Mouse (Mus musculus) ES-E14 (cell line): Measurements from ENCODE around the gene Vmn2r90. TPM values are rescaled to one million over a fixed set of nuclear protein-coding genes. Genes with fewer than 3 reads are reported as not detected.
"Not testable (repeated sequence)": the region's sequence is repeated elsewhere in the genome, so short reads cannot be mapped to it uniquely, and the experiment has no call there.

ENCODE experiments used
- DNase-seq: peaks from one replicate; pipeline ENCODE4 v3.0.0-alpha.2; 2013; ENCODE audit warnings: low read depth, low spot score
- H3K27ac ChIP-seq: 2 replicates; pipeline ENCODE4 v1.5.1; 2012; ENCODE audit warnings: low read depth, mild to moderate bottlenecking, low read length, moderate library complexity, mixed read lengths; ENCODE audit not compliant: poor library complexity, insufficient read depth, severe bottlenecking
- H3K36me3 ChIP-seq: 2 replicates; pipeline ENCODE4 v1.6.1; 2012; ENCODE audit warnings: mild to moderate bottlenecking, low read length, moderate library complexity, mixed read lengths; ENCODE audit not compliant: control insufficient read depth, poor library complexity, insufficient read depth, severe bottlenecking
- H3K4me1 ChIP-seq, 2 experiments: fragments of 150-350 bp in 1 of 2; sonication (generic) in 1 of 2; 2 replicates each; pipeline ENCODE4 v1.6.1; 2012; ENCODE audit warnings: low read length in 2 of 2, mild to moderate bottlenecking in 1 of 2, mixed read lengths in 1 of 2; ENCODE audit not compliant: control insufficient read depth in 2 of 2, insufficient read depth in 2 of 2, poor library complexity in 1 of 2
- H3K4me3 ChIP-seq, 2 experiments: fragments of 150-350 bp in 1 of 2; sonication (generic) in 1 of 2; 2 replicates each; pipeline ENCODE4 v1.5.1; 2012; ENCODE audit warnings: low read length in 2 of 2, low read depth in 1 of 2, mild to moderate bottlenecking in 1 of 2, mixed read lengths in 1 of 2; ENCODE audit not compliant: insufficient read depth in 1 of 2, poor library complexity in 1 of 2, severe bottlenecking in 1 of 2
- H3K9ac ChIP-seq: 2 replicates; pipeline ENCODE4 v1.6.1; 2012; ENCODE audit warnings: low read depth, mild to moderate bottlenecking, low read length, mixed read lengths; ENCODE audit not compliant: poor library complexity, insufficient read depth, severe bottlenecking
- H3K9me3 ChIP-seq: fragments of 150-350 bp; sonication (generic); 2 replicates; pipeline ENCODE4 v1.6.1; 2012; ENCODE audit warnings: low read depth, mild to moderate bottlenecking, low read length; ENCODE audit not compliant: control insufficient read depth, insufficient read depth
- CHD2 ChIP-seq: IDR thresholded peaks from 2 replicates; pipeline ENCODE4 v1.6.1; 2014; ENCODE audit warnings: mild to moderate bottlenecking, low read depth, low read length, inconsistent platforms
- HCFC1 ChIP-seq: IDR thresholded peaks from 2 replicates; pipeline ENCODE4 v1.6.1; 2012; ENCODE audit warnings: low read length, inconsistent platforms, borderline replicate concordance; ENCODE audit not compliant: insufficient read depth
- MAFK ChIP-seq: IDR thresholded peaks from 2 replicates; pipeline ENCODE4 v1.6.1; 2014; ENCODE audit warnings: mild to moderate bottlenecking, low read depth, low read length, inconsistent platforms; ENCODE audit not compliant: insufficient read depth
- ZC3H11A ChIP-seq: IDR thresholded peaks from 2 replicates; pipeline ENCODE4 v1.6.1; 2012; ENCODE audit warnings: low read depth, mild to moderate bottlenecking, inconsistent platforms, low read length, borderline replicate concordance
- ZNF384 ChIP-seq: IDR thresholded peaks from 2 replicates; pipeline ENCODE4 v1.6.1; 2012; ENCODE audit warnings: low read depth, low read length, inconsistent platforms
- in situ Hi-C, 2 experiments: fragments of 600-800 bp; cut with MboI; formaldehyde crosslinking; loops; one replicate each; pipeline ENCODE4 v1.15.1; 2025; ENCODE audit warnings: low sequenced_read_pairs in 2 of 2, inconsistent platforms in 1 of 2; ENCODE audit not compliant: unreplicated experiment in 2 of 2
- total RNA-seq: library from RNA; depleted of rRNA; stranded (reverse); fragments of 300-350 nt; gene quantifications from 2 replicates; pipeline ENCODE4 v1.2.3, GENCODE M21; 2012; rRNA removed

Vmn2r90 gene
- total RNA-seq, 1 experiment, result 0.27 TPM

- in situ Hi-C loops, result not testable (repeated sequence)
- TF ChIP-seq ZC3H11A, result peak; percentile 81
These were observed 45.8 kb downstream of the Vmn2r90 start for GRCm38 (mm10) chr17:17749371-17749770.

DNA sequence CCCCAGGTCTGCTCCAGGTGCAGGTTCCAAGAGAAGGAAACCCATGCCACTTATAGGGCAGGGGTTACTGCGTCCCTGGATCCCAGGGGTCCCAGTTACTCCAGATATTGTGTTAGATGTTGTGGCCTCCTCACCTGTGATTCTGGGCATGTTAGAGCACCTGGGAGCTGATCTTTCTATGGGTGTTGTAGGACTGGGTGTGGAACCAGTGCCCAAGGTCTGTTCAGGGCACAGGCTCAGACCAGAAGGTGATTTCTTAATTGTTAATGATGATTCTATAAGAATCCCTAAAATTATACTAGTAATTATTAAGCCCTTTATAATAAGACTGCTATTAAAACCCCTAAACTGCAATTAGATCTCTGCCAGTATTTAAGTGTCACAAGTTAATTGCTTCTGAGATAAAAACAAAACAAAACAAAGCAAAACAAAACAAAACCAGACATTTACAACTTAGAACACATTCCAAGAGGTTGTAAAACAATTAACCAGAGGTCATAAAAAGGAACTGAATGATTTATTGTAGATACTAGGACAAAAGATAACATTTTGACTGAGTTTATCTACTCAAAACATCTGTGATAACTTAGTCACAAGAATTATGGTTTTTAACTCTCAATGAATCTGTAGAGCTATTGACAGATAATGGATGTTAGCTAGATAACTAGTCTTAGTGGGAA, 59.2 kb downstream of the Vmn2r90 start:
- TF ChIP-seq ZNF384 (no peak), HCFC1 (no peak), CHD2 (no peak), MAFK (no peak), ZC3H11A (no peak)
- Histone ChIP-seq H3K4me1 (no peaks in the 10 kb centered on the region), H3K9me3 (no peaks in the 10 kb centered on the region), H3K27ac (no peak overlapping the region), H3K9ac (no peak overlapping the region), H3K36me3 (no peaks in the 10 kb centered on the region), H3K4me3 (no peak overlapping the region)
- in situ Hi-C loops, result no loop called here
- no peak for DNase-seq

More at GRCm38 (mm10) chr17:17749371-17749770, 45.8 kb downstream of the Vmn2r90 start:
- H3K4me3 ChIP-seq, result 0 out of 4 replicates have a peak overlapping the region, but pooled peaks of 1 of the 2 experiments have one; percentile 23
- H3K9ac ChIP-seq, H3K9me3 ChIP-seq, H3K4me1 ChIP-seq, H3K27ac ChIP-seq, H3K36me3 ChIP-seq: not testable (repeated sequence)
- DNase-seq, result peak; percentile 61

DNA sequence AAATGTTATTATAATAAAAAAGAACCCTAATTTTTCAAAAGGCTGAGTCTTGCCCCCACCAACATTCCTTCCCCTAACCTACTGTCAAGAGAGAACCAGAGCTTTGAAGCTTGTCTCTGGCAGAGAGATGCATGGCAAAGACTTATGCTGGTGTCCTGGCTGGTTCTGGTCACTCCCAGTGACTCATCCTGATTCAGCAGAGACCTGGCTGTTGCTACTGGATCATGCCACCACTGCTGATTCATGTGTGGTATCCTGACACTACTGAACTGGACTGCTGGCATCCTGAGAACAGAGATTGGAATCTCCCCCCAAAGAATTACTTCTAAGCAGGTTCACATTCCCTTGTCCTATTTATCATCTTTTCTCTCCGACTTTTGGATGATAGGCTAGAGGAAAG, 60.7 kb downstream of the Vmn2r90 start:
- H3K9me3 ChIP-seq, result no peaks in the 10 kb centered on the region
- no peaks in the 10 kb centered on the region for H3K36me3 ChIP-seq
- H3K4me1 ChIP-seq, result no peaks in the 10 kb centered on the region
- no peak for DNase-seq
- no peak overlapping the region for H3K4me3 ChIP-seq
- no peak for TF ChIP-seq MAFK
- TF ChIP-seq ZC3H11A, result no peak
- no peak for TF ChIP-seq HCFC1
- TF ChIP-seq ZNF384, result no peak
- TF ChIP-seq CHD2, result no peak
- H3K27ac ChIP-seq, result no peak overlapping the region
- H3K9ac ChIP-seq, result no peak overlapping the region
- in situ Hi-C loops, result no loop called here

DNA sequence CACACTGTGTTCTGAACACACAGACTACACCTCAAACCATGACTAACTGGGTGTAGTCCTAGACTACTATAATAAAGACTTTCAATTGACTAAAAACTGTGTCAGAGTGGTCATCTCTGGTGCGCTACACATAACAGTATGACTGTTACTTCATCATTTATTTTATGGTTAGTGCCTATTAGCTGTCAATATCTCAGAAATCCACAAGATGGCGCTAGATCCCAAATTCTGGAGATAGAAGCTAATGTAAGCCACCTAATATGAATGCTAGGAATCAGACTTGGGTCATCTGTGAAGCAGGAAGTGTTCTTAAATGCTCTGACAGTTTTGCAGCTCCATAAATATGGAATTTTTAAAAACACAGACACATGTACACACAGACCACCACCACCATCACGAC, 62.9 kb downstream of the Vmn2r90 start:
- H3K4me1 ChIP-seq, result no peaks in the 10 kb centered on the region
- peak; percentile 55 for DNase-seq
- no peak overlapping the region for H3K4me3 ChIP-seq
- no peak for TF ChIP-seq CHD2
- peak; percentile 77 for TF ChIP-seq ZC3H11A
- no peaks in the 10 kb centered on the region for H3K36me3 ChIP-seq
- in situ Hi-C loops, result no loop called here
- H3K27ac ChIP-seq, result no peak overlapping the region
- no peaks in the 10 kb centered on the region for H3K9me3 ChIP-seq
- no peak overlapping the region for H3K9ac ChIP-seq

Other genes with a start within 250 kb of the Vmn2r90 start
- 44.8 and 50.3 TPM in 2 replicates for gene Lnpep, start 78.7 kb upstream of the Vmn2r90 start, total RNA-seq
- 12.7 and 16.6 TPM in 2 replicates for gene Spaca6, start 123.4 kb downstream of the Vmn2r90 start, total RNA-seq
- 0.22 and 0.37 TPM in 2 replicates for gene Has1, start 151.5 kb downstream of the Vmn2r90 start, total RNA-seq
- gene Fpr1, start 180.2 kb downstream of the Vmn2r90 start, total RNA-seq, result not detected in 2 replicates
- not detected in 2 replicates for gene Fpr2, start 184.1 kb downstream of the Vmn2r90 start, total RNA-seq
- not detected in 2 replicates for gene Fpr3, start 184.1 kb downstream of the Vmn2r90 start, total RNA-seq